Mouse (Mus musculus) gastrocnemius, adult 18-20 months (tissue): ENCODE results near the gene Chn1. TPM values are rescaled to one million over a fixed set of nuclear protein-coding genes. Genes with fewer than 3 reads are reported as not detected.

Source experiments
- DNase-seq: peaks from one replicate; pipeline ENCODE4 v3.0.0; 2021; ENCODE audit warnings: low spot score
- total RNA-seq, 2 experiments: library from RNA; stranded (reverse); gene quantifications; 2 replicates each; pipeline ENCODE4 v1.2.3; 2021

The Chn1 gene
- total RNA-seq, 2 experiments from 2014 or later, result 3.0 to 3.5 TPM

DNA sequence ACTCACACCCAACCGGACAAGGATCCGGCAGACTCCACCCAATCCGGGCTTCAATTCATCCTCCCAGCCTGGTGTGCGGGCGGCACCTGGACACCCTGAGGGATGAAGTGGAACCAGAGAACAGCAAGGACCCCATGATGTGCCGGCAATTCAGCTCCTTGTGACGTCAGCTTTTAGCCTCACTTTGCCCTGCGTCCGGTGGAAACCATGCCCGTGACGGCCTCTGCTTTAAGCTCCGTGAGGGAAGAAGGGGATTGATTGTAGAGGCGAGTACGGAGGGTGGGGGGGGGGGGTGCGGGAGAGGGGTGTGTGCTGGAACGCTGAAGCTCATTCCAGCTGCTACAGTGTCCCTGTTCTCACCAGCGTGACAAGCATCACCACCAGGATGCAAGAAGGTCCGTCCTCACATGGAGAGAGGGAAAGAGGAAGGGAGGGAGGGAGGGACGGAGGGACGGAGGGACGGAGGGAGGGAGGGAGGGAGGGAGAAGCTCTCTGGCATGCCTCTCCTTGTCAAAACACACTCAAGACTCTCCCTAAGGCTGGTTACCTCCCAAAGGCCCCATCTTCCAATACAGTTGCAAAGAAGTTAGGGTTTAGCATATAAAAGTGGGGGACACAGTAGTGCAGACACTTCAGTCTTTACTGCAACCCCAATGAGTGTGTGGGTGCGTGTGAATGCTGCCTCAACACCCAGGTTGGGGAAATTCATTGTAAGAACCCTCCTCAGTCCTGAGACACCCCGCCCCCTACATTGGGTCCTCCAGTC, 214.1 kb downstream of the Chn1 start:
- no peak for DNase-seq

Other genes starting within 250 kb of the Chn1 start
- gene Wipf1, start 245.6 kb downstream of the Chn1 start, total RNA-seq, result 1 to 10 TPM; 6.3 to 7.9 TPM
- gene Chrna1, start 195.0 kb downstream of the Chn1 start, total RNA-seq, result 1 to 10 TPM; 6.0 to 6.1 TPM
- 10 to 100 TPM; 22.1 to 27.4 TPM for gene Atf2, start 117.3 kb upstream of the Chn1 start, total RNA-seq
- gene Atp5g3, start 136.0 kb upstream of the Chn1 start, total RNA-seq, result 1,000 to 10,000 TPM; 1,056 to 1,184 TPM